In the genomic region with DNA sequence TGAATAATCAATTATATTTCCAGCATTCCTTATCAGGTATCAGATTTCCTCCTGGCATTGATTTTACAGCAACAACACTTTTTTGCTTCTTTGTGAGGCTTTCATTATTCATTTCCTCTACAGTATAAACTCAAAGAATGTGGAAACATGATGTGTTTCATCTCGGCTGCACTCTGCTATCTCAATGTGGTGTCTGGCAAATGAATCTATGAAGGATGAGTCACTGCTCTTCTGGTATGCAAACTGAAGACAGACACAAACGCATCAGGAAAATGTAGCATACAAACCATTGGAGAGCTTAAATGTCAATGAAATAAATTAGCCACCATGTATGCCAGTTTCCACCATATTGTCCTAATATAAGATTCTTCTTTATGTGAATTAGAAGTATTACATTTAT, we compare ENCODE assay signal across 14 mouse cellular contexts.
"Had no signal": no experiment of that assay in that cellular context is flagged by ENCODE, and none has a peak within 500 bp of the region (broad histone marks: within the 10 kb centered on the region; RNA-seq: fewer than 3 reads in every experiment).

No protein-coding gene starts in this region.

- H3K27me3 ChIP-seq: liver, embryonic 13.5 days; neural tube, embryonic 12.5 days; neural tube, embryonic 15.5 days had no signal

- H3K9ac ChIP-seq: liver, embryonic 13.5 days; neural tube, embryonic 12.5 days; neural tube, embryonic 15.5 days had no signal

- H3K36me3 ChIP-seq: liver, embryonic 13.5 days; neural tube, embryonic 12.5 days; neural tube, embryonic 15.5 days had no signal

- H3K27ac ChIP-seq: kidney, postnatal 0 days; layer of hippocampus, adult 2 months; liver, embryonic 13.5 days; neural tube, embryonic 12.5 days; neural tube, embryonic 15.5 days had no signal

- H3K4me2 ChIP-seq: liver, embryonic 13.5 days; midbrain, embryonic 11.5 days; neural tube, embryonic 12.5 days; neural tube, embryonic 15.5 days had no signal

- H3K4me3 ChIP-seq: layer of hippocampus, adult 2 months; liver, embryonic 13.5 days; neural tube, embryonic 12.5 days; neural tube, embryonic 15.5 days had no signal

- H3K4me1 ChIP-seq: liver, embryonic 13.5 days; neural tube, embryonic 12.5 days; neural tube, embryonic 15.5 days had no signal

- DNase-seq: kidney, adult 18-20 months; kidney, adult 9 months; kidney, postnatal 25 days; liver, embryonic 13.5 days; lung, adult 2 months; lung, postnatal 14 days; lung, postnatal 4 days; midbrain, embryonic 14.5 days; thymus, postnatal 25 days had no signal

- H3K9me3 ChIP-seq: liver, embryonic 13.5 days; neural tube, embryonic 12.5 days; neural tube, embryonic 15.5 days had no signal
